Mouse (Mus musculus): ENCODE results near the gene Pcbp4.

DNA sequence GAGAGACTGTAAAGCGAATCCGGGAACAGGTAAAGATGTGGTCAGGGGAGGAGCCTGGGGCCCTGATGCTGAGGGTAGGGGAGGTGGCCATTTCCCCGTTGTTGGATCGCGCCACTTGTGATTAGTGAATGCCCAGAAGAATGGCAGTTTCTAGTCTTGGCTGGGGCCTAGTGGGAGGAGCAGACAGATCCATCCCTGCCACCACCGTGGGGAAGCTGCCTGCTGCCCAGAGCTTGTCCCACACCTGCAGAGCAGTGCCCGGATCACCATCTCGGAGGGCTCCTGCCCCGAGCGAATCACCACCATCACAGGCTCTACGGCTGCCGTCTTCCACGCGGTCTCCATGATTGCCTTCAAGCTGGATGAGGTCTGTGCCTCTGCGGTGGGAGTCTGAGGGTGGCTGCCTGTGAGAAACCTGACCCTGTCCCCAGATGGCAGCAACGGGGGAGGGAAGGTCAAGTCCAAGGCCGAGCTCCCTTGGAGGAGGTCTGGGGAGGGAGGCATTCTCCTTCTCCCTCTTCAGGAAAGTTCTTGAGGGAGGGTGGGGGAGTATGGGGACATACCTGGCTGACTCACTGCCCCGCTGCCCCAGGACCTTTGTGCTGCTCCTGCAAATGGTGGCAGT, 7.4 kb downstream of the Pcbp4 start:
- TF ChIP-seq GATA1 (IDR thresholded peaks at IDR 0.05; ENCODE audit: borderline replicate concordance, low read length) (no peak), FLI1 (IDR thresholded peaks at IDR 0.05; ENCODE audit: low read length) (no peak)

Data from megakaryocyte, embryonic 14.5 days (primary cell).